Mouse (Mus musculus) liver, adult (tissue): Measurements from ENCODE around the gene Psme2.

Experiments
- GATA4 ChIP-seq: IDR thresholded peaks from 2 replicates; pipeline ENCODE4 v1.6.1; 2014; ENCODE audit warnings: mild to moderate bottlenecking, low read length; ENCODE audit not compliant: insufficient replicate concordance

Gene Psme2

GRCm38 (mm10) chr14:55581981-55582681 is 8.8 kb downstream of the Psme2 start:
- no peak for TF ChIP-seq GATA4

DNA sequence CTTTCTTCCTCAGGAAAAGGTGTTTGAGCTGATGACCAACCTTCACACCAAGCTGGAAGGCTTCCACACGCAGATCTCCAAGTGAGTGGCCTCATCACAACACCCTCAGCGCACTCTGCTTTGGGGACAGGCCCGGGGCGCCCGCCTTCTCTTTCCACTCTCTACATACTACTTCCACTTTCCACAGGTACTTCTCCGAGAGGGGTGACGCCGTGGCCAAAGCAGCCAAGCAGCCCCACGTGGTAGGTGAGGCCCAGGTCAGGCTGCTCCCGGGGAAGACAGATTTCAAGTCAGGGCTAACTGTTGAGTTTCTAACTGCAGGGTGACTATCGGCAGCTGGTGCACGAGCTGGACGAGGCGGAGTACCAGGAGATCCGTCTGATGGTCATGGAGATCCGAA is 10.2 kb downstream of the Psme2 start:
- TF ChIP-seq GATA4: no peak

DNA sequence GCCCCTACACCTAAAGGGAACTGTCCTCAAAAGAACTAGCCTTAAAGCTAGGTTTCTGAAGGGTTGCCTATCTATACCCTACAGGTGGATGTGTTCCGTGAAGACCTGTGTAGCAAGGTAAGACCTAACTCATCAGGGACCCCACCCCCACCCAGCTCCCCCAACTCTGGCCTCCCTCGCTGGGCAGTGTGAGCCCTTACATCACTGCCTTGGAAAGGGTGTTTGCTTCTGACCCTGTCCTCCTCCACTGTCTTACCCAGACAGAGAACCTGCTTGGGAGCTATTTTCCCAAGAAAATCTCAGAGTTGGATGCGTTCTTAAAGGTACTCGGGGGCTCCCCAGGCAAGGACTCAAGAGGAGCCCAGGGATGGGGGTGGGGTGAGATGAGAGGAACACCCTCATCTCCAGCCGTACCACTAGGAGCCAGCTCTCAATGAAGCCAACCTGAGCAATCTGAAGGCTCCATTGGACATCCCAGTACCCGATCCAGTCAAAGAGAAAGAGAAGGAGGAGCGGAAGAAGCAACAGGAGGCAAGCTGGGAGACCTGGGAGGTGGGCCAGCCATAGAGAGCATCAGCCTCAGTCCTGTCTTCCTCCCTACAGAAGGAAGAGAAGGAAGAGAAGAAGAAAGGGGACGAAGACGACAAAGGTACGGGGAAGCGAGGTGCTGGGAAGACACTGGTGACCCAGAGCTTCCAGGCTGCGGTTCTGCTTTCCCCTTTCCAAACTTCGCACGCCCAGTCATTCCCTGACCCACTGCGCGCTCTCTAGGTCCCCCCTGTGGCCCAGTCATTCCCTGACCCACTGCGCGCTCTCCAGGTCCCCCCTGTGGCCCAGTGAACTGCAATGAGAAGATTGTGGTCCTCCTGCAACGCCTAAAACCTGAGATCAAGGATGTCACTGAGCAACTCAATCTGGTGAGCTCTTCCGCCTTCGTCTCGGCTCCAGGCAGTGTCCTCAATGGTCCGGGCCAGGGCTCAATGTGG is 11.1 kb downstream of the Psme2 start:
- no peak for TF ChIP-seq GATA4

GRCm38 (mm10) chr14:55578668-55579269 is 12.1 kb downstream of the Psme2 start:
- TF ChIP-seq GATA4: no peak

GRCm38 (mm10) chr14:55577871-55578667 is 12.8 kb downstream of the Psme2 start, which contains the start of gene Psme1:
Gene Psme1 (plus strand): TSS chr14:55578123.
- no peak for TF ChIP-seq GATA4

DNA sequence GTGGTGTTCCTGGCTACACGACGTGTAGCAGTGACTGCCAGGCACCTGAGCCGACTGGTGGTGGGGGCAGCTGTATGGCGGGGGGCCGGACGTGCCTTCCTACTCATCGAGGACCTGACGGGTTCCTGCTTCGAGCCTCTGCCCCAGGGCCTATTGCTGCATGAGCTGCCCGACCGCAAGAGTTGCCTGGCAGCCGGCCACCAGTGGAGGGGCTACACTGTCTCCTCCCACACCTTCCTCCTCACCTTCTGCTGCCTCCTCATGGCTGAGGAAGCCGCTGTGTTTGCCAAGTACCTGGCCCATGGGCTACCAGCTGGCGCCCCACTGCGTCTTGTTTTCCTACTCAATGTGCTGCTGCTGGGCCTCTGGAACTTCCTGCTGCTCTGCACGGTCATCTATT is 14.5 kb downstream of the Psme2 start:
- TF ChIP-seq GATA4: no peak

GRCm38 (mm10) chr14:55575711-55576110 is 15.2 kb downstream of the Psme2 start:
- no peak for TF ChIP-seq GATA4

DNA sequence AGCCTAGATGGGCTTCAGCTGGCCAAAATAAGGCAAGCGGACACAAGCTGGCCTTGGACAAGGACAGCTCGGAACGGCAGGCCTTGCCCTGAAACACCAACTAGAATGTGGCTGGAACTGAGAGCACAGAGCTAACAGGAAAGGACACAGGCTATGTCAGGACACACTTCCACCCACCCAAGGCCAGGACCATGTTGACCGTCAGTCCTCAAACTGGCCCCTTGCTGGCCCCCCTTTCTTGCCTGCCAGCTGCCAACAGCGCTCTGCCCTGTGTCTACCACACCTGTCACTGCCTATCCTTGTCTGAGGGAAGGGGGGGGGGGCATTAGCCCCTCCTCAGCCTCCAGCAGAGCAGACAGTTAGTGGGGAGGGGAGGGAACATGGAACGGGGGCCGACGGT is 15.6 kb downstream of the Psme2 start, which contains the start of gene Fitm1:
Gene Fitm1, plus strand, starts transcription at position 316 of the 400 bp plus-strand sequence.
- no peak for TF ChIP-seq GATA4

GRCm38 (mm10) chr14:55571760-55572159 is 19.2 kb downstream of the Psme2 start:
- TF ChIP-seq GATA4: no peak

GRCm38 (mm10) chr14:55570588-55570987 is 20.3 kb downstream of the Psme2 start:
- TF ChIP-seq GATA4: no peak

- TF ChIP-seq GATA4: no peak
Observed at GRCm38 (mm10) chr14:55567496-55567895, 23.4 kb downstream of the Psme2 start.

GRCm38 (mm10) chr14:55565748-55566147 is 25.2 kb downstream of the Psme2 start:
- no peak for TF ChIP-seq GATA4

DNA sequence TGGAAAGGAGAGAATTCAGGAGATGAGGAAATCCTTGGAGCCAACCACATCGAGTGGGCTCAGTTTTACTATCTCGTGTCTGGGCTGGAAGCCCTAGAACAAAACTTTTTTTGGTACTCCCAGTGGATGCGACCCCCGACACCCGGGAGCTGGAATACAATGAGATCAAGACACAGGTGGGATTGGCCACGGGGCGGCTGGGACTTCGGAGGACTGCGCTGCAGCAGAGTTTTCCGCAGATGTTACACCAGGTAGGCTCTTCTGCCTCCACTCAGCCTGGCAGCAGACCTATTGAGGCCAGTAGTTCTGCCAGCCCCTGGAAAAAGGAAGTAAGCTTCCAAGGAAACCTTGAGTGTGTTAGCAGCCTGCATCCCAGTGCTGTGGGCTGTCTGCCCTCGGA is 27.7 kb downstream of the Psme2 start:
- TF ChIP-seq GATA4: no peak

DNA sequence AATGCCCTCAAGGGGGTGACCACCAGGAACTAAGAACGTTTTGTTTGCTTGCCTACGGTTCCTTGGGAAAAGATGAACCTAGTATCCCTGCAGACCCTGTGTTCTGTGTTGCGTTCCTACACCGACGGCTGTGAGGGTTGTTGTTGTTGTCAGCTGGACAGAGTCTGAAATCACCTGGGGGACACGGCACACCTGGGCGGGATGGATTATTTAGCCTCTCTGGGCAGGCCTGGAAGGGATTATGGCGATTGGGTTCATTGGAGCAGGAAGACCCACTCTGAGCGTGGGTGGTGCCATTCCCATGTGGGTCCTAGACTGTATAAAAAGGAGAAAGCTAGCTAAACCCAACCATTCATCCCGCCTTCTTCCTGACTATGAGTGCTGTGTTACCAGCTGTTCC is 29.1 kb downstream of the Psme2 start:
- TF ChIP-seq GATA4: no peak

DNA sequence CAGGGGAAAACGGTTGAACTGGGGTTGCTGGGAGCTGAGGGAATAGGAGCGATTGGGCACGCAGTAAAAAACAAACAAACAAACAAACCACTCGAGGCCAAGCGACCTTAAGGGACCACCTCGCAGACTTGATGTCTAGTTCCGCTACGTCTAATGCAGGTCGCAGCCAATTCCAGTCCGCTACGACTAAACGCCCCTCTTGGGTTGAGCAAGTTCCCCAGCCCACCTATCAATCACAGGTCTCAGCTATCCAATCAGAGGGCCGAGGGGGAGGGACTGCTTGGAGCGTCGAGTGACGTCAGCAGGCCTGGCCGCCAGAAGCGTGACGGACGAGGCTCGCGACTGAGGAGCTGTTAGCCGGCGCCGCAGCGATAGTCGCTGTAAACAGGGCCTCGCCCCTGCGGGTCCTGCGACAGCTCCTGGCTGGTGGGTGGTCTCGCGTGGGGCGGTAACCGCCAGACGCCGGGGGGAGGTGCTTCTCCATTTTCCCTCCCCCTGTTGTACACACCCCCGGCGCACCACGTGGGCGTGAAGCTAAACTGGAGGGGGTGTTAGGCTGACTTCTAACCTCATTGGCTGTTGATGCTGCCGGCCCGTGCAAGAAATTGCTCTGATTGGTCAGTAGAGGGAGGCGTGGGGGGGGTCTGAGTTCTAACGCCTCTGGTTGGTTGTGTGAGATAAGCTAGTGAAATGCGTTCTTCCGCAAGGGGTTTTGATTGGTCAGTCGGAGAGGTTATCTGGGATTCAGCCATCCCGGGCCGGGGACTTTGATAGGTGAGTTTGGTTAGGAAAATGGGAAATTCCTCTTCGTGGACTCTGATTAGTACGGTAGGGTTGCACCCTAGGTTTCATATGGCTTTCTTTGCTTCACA is 30.5 kb downstream of the Psme2 start, which contains the start of gene A730061H03Rik:
Gene A730061H03Rik, minus strand, starts transcription at position 205 of the 872 bp plus-strand sequence.
- peak; percentile 91 for TF ChIP-seq GATA4
